Mouse (Mus musculus) brain, adult 2 months (tissue): ENCODE data around the gene Elovl1.

Source experiments
- DNase-seq: peaks from one replicate; pipeline ENCODE4 v3.0.0; 2011; ENCODE audit warnings: low read depth, low spot score

Elovl1 gene

DNA sequence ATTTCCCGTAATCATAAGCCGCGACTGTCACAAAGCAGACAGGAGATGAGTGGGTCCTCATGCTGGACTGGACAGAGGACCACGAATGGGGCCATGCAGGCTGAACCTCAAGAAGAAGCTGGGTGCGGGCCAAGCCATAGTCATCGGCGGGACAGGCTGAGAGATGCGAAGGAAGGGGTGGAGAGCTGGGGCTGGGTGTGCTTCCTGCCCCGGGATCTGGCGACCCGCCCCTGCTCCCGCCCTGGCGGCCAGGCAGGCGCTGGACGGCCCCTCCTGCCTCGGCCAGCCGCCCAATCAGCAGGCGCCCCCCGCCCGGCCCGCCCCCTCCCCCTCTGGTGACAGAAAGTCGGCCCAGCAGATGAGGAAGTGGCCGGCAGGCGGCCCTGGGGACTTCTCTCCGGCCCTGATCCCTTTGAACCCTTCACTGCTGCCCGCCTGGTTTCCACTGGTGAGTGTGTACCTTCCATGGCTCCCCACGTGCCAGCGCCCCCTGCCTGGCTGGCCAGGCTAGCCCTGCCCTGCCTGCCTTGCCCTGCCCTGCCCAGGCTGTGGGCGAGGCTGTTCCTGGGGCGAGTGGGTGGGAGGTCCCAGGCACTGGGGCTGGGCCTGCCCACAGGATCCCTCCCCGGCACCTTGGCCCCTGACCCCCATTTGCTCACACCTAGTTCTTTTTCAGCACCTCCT is at the start of gene Elovl1:
Elovl1 (plus strand) TSS at position 326 of the 684 bp plus-strand sequence.
- peak; percentile 90 for DNase-seq

DNA sequence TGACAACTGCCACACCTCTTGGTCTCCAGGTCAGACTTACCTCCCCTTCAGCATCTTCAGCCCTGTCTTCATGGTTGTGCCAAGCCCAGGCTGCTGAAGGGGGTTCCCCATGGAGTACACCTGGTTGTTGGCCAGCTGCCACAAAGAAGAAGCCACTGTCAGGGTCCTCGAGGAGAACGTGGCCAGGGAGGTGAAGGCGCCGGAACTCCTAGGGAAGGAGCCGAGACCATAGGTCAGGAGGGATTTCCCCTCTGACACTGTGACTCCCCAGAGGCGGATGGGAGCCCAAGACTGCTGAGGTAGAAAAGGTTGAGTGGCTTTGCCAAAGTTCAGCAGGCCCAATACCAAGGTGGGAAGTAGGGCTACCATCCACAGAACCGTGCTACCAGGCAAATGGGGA is 44.6 kb upstream of the Elovl1 start:
- DNase-seq = no peak

DNA sequence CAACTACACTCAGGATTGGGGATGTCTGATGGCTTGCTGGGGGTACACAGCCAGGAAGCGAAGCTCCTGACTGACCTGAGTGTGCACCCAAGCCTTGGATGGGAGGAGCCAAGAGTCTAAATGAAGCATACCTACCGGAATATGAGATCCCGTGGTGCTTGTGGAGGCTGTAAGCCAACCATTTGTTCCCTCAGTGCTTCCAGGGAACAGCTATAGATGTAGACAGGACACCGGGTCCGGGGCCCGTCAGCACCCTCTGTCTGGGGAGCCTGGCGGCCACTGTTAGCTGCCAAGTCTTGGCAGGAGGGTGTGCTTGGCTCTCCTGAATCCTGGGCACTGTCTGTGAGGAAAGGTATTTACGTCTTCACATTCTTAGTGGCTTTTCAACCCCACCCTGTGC is 40.6 kb upstream of the Elovl1 start:
- DNase-seq = no peak

DNA sequence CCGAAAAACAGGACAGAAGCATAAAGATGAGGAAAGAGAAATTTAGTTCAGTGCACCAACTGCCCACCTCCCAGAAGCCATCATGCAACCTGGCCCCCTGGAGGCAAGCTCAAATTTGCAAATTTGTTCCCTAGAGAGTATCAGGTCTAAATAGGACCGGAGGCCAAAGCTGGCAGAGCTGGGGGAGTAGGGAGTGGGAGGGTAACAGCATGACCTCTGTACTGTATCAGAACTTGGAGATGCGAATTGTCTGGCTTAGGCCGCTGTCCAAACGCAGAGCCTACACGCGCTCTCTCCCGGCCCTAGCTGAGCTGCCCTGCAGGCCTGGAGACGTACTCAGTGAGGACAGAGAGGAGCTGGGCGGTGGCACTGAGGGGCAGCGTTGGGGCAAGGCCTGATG is 37.7 kb upstream of the Elovl1 start:
- no peak for DNase-seq

DNA sequence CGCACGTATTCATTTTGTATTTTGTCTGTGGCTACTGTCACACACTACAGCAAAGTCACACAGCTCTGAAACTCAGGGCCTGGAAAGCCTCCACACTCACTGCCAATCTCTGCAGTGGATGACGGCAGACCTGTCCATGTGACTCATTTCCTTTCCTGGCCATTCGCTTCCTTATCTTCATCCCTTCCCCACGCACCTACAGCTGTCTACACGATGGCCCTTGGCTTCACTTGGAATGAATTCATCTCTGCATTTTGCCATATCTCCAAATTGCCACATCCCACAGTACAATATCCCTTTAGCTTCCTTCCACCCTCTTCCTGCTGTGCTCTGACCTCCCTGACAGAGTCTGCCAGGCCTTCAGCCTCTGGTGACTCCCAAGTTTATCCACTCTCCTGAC is 33.4 kb upstream of the Elovl1 start:
- no peak for DNase-seq

DNA sequence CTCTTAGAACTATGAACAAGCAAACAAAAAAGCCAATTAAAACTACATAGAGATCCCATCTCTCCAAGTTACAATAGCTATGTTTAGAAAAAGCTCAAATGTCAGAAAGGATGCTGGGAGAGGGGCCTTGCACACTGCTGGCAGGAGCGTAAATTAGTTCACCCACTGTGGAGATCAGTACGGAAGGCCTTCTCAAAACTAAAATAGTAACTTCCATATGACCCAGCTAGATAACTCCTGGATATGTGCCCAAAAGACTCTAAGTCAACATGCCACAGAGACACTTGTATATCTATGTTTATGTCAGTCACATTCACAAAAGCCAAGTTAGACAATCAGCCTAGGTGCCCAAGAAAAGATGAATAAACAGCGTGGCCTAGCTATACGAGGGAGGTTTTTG is 32.6 kb upstream of the Elovl1 start:
- no peak for DNase-seq

DNA sequence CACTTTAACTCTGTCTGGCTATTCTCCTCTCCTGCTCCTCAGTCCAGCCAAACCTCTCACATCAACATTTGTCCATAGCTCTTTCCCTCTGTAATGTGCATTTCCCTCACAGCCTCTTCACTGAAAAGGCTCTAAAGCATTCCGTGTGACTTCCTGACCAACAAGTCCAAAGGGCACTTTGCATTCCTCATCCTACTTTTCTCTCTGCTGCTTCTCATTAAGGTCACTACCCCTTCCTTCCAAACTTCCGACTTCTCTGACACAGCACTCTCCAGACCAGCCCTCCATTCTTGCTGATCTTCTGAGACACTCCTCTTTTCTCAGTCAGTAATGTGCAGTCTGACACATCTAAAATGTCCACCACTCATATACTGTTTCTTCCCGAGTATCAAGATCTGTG is 31.5 kb upstream of the Elovl1 start:
- no peak for DNase-seq

DNA sequence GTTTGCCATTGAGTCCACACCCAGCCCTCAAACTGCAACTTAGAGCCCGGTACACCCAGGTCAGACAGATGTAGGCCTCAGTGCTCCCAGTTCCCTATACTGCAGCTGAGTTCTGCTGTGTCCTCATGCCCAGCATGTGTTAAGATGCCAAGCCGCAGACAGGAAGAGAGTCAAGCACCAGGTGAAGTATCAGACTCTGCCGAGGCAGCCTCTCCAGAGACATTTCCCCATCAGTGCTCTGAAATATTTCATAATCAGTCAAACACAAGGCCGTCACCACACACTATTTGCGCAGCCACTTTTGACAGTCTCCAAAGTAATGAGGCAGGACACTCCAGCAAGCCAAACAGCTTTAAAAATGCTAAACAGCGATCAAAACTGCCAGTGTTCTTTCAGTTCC is 29.5 kb upstream of the Elovl1 start:
- DNase-seq = no peak

DNA sequence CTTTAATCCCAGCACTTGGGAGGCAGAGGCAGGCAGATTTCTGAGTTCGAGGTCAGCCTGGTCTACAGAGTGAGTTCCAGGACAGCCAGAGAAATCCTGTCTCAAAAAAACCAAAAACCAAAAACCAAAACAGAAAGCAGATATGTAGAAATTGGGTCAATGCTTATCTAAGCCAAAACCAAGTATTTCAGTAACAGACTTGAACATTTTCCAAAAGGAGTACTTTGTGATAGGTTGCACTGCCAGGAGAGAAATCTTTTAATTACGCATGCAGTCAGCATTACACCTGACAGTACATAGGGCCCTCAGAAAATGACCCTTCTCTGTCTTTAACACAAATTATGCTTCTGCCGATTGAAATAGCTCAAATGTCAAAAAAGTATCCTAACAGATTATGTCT is 26.5 kb upstream of the Elovl1 start:
- no peak for DNase-seq

DNA sequence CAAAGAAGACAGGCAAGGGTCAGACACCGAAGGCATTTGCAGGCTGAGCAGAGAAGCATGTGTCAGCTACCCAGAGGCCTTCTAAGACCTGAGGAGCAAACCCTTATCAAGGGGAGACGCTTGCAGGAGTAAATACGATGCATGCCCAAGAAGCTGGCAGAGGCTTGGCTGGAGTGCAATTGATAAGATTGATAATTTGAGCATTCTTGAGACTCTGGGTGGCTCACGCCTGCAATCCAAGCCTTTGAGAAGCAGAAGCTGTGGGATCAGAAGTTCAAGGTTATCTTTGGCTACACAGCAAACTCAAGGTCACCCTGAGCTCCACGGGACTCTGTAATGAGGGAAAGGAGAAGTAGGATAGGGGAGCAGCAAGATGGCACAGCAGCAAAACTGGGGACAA is 26.0 kb upstream of the Elovl1 start:
- DNase-seq = no peak

DNA sequence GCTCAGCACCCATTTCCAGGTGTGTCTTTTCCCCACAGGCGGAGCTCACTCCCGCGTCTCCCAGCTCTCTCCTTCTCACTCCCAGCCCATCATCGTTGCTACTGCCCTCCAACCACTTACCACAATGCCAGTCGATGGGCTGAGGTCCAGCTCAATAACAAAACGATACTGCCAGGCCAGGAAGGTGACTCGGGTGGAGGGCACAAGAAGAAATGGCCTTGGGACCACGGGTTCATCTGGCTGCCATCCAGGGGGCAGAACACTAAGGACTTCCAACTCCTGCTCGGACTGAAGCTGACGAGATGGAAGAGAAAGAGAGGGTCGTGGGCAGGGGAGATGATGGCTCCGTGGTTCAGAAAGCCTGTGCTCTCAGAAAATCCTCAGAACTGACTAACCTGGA is 25.2 kb upstream of the Elovl1 start:
- DNase-seq = no peak

DNA sequence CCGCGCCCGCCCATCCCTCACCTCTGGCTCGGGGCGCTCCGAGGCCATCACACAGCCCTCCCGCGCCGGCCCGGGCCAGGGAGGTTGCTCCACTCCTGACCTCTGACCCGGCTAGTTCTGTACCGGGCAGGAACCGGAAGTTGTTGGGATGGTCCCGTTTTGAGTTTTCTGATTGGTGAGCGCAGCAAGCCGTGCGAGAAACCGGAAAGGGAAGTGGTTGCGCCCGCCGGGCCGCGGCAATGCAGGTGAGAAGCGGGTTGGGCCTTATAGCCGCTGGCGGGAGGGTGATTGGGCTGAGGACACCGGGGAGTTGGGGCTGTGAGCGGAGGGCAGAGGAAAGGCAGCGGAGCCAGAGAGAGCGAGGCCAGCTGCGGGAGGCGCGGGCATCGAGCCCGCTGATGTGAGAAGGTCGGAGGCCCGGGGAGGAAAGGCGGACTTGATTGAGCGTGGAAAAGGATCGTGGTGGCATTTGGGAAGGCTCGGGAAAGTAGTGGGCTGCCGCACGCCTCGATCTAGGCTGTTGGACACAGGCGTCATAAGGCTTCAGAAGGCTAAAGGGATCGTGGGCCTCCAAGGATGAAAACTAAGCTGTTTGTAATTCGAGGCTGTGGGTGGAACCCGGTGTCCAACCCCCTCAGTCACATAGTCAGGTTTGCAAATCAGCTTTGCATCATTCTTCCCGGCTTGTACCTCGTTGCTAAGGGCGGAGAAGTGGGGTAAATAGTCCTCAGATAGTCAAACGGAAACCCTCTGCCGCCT is 18.6 kb upstream of the Elovl1 start, which contains the start of the genes Szt2 and Med8:
Szt2 (minus strand) TSS at position 132 of the 759 bp plus-strand sequence.
Med8 (plus strand) TSS at position 196 of the 759 bp plus-strand sequence.
- DNase-seq = peak; percentile 97

DNA sequence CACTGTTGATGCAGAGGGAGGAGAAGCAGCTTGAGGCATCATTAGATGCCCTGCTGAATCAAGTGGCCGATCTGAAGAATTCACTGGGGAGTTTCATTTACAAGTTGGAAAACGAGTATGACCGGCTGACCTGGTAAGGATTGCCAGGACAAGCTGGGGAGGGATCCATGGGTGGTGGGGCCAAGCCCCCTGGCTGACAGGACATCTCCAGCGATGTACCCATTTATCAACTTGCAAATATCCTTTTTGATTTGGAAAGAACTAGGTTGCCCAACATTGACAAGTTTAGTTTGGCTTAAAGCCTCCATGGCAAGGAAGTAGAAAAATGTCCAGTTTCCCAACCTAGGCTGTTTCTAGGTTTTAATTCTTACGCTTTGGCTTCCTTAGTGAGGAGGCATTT is 17.0 kb upstream of the Elovl1 start:
- DNase-seq = no peak

DNA sequence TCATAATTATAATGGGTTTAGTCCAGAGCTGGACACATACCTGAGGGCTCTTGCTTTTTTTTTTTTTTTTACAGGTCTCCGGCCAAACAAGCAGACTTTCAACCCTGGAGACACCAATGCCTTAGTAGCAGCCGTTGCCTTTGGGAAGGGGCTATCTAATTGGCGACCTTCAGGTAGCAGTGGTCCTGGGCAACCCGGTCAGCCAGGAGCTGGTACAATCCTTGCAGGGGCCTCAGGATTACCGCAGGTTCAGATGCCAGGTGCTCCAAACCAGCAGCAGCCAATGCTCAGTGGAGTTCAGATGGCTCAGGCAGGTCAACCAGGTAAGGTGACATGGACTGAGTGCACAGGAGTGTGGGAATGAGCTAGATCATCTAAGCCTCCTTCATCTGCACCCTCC is 14.3 kb upstream of the Elovl1 start:
- DNase-seq = no peak

DNA sequence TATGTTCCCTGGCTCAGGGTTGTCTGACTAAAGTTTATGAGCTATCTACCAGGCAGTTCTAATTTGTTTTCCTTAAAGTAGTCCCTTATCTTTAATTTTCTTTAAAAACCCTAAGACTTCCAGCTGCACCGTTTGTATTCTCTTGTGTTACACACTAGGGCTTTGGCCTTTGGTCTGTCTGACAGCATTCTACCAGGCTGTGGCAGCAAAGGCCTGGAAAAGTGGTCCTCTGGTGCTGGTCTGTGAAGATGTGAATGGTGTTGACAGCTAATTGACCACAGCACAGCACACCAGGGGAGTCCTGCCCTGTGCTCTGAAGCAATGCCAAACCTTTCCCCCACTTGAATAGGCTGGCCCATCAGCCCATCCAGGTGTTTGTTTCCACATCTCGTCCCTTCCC is 12.1 kb upstream of the Elovl1 start:
- peak; percentile 65 for DNase-seq

DNA sequence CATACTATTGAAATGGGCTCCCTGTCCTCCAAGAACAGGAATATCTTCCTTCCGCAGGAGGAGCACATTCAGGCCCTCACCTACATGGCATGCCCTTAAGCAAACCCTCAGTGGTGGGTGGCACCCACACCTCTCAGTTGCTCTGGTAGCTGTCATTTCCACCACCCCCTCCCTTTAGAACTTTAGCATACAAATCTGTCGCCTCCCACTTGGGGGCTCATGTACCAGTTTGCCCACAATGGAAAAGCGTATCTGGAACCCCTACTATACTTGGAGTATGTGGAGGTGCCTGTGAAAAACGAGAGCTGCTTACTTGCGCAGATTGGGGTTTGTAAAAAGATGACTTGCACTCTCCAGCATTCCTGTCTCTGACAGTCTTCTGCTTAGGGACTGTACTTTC is 11.6 kb upstream of the Elovl1 start:
- DNase-seq = peak; percentile 67

DNA sequence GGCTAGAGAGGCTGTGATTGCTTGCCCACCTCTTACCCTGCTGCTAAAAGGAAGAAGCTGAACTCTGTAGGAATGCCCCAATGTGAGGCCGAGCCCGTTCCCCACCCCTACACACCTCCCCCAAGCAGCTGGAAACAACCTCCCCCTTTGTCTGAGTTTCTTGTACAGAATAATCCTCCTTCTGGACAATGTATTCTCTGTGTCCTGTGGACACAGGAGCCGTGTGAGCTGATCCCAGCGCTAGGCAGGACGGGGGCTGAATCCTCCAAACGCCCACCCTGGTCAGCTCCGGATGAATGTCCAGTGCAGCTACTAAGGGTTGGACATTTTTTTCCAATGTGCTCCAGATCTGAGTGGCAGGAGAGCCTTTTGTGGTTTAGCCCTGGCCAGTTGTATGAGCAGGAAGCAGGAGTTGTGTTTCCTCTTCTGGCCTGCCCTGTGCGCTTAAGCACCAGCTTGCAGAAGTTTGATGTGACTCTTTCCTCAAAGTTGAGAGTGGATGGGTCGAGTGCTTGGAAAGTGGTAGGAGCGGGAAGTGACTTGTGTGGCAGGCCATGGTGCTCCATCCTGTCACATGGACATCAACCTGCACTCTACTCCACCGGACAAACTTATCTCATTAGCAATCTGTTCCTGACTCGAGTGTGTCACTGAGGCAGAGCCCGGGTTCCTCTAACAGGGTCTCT is 10.6 kb upstream of the Elovl1 start:
- peak; percentile 75 for DNase-seq

DNA sequence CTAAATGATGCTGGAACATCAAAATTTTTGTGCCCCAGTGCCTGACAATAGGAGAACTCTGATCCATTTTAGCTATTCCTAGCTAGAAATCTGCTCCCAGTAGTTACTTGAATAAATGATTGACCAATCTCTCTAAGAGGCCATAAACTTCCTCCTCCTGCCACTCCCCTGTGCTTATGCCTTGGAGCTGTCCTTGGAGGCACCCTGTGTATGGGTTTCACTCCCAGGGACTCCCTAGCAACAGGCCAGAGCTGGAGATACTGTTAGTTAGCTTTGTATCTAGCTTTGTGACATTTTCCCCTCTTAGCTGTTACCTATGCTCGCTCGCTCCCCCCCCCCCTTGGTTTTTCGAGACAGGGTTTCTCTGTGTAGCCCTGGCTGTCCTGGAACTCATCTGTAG is 6.5 kb upstream of the Elovl1 start:
- DNase-seq = no peak

DNA sequence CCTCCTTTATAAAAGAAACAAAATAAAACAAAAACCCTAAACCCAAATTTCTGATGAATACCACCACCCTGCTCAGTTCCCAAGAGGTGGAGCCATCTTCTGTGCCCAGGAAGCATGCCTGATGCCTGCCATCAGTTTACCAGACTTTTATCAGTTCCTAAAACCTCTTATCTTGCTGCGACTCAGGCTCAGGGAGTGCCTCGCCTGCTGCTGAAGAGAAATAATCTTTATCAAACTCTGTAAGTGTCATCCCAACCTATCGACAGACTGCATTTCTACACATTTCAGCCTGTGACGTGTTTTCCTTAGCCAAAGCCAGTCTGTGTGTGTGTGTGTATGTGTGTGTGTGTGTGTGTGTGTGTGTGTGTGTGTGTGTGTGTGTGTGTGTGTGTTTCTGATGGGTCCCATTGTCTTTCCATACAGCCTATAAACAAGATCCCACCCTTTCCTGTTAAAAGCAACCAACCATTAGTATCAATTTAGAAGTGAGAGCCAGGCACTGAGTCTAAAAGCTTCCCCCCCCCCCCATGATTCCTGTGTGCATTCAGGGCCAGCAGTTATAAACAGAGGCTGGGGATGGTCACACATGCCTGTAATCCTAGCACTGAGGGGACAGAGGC is 3.2 kb upstream of the Elovl1 start:
- no peak for DNase-seq

DNA sequence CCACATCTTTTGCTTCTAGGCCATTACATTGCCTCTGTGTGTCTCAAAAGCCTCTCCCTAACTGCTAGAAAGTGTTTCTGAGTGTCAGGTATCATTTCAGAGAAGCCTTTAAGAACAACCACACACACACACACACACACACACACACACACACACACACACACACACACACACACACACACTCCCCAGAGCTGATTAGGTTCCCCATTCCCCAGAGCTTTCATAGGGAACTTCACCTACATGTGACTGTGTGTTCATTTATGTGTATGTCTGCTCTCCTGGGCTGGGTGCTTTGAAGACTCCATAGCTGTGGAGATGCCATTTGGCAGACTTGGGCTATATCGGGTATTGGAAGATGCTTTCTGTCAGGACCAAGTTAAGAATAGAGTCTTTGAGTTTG is 2.5 kb upstream of the Elovl1 start:
- no peak for DNase-seq

DNA sequence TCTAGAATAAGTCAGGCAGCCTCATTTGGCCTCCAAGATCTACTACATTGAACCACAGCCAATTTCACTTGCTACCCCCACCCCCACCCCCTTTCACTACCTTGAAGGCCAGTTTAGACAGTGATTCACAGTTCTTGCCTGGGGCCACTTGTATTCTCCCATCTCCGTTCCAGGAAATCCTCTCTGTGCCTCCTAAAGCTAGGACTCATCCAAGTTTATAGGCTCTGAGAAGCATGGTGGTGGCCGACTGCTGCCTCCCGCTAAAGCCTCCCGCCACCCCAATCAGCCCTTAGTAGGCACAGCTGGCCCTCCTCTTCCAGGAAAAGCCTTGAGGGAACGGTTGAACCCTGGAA is 502 bp upstream of the Elovl1 start:
- no peak for DNase-seq

DNA sequence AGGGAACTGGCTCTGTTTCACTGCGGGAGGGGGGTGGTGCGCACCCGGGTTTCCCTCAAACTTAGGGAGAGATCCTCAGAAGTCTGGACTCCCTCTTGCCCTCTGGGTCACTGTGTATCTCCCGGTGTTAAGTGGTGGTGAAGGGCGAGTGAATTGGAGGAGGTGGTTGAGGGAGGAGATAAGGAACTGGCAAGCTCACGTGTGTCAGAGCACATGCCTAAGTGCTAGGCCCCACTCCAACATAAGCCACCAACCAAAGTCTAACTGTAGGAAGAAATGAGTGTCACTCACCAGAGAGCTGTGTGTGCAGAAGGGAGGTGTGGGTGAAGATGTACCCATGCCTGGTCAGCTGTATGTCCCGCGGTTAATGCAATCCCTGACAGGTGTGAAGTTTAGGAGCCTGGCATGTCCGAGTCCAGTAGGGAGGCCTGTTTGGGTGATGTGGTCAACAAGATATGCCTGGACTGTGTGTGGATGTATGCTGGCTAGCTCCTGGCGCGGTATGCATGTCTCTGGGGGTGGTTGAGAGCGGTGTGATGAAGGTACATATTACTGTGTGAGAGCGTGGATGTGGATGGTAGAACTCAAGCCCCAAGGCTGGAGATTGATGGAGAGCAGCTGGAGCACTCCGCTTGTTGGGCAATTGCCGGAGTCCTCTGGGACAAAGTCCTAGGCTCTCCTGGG is 780 bp downstream of the Elovl1 start:
- DNase-seq = no peak
